Mouse (Mus musculus): ENCODE data around the gene Chl1. TPM values are rescaled to one million over a fixed set of nuclear protein-coding genes. Genes with fewer than 3 reads are reported as not detected.

The Chl1 gene
- polyA plus RNA-seq, 1 experiment from 2014 or later = 0.14 TPM

- 40% methylated on average over 3 of the region's 3 CpGs for WGBS
Measured at GRCm38 (mm10) chr6:103507751-103508575, 2.4 kb upstream of the Chl1 start.

DNA sequence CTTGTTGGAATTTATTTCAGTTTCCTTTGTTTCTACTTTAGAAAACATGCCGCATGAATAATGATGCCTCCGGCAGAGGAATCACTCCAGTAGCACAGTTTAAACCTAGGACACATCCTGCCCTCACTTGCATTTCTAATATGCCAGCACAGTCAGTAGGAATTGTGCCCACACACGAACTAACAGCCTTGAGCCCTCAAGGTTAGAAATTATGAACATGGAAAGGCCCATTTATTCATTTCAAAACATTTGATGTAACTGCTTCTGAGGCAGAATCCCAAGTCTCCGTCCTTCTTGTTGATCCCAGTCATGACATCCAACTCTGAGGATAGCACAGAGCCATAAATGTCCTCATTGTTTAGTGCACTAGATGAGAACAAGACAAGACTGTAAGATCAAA is 790 bp upstream of the Chl1 start:
- Histone ChIP-seq H3K27me3 (ENCODE audit: insufficient read depth, low read length) (peaks cover 38% of the 10 kb centered on the region), H3K4me1 (ENCODE audit: insufficient read depth) (no peaks in the 10 kb centered on the region), H3K4me3 (ENCODE audit: low read depth, low read length) (no peak overlapping the region), H3K36me3 (ENCODE audit: insufficient read depth) (no peaks in the 10 kb centered on the region), H3K27ac (ENCODE audit: low read depth) (no peak overlapping the region), H3K4me2 (no peak overlapping the region), H3K9me3 (ENCODE audit: low read depth, low read length) (no peaks in the 10 kb centered on the region), H3K9ac (no peak overlapping the region)
- WGBS = 66% methylated on average over 4 of the region's 4 CpGs
- DNase-seq = no peak
- no peak for ATAC-seq (ENCODE audit: insufficient read depth)
- TF ChIP-seq CTCF (IDR thresholded peaks at IDR 0.05; ENCODE audit: low read depth) = no peak

More at GRCm38 (mm10) chr6:103507751-103508575, 2.4 kb upstream of the Chl1 start:
- peaks cover 35% of the 10 kb centered on the region for H3K27me3 ChIP-seq (ENCODE audit: insufficient read depth, low read length)
- H3K36me3 ChIP-seq (ENCODE audit: insufficient read depth) = no peaks in the 10 kb centered on the region
- H3K27ac ChIP-seq (ENCODE audit: low read depth) = no peak overlapping the region
- ATAC-seq (ENCODE audit: insufficient read depth) (no peak), DNase-seq (peak; percentile 9)
- no peak overlapping the region for H3K9ac ChIP-seq
- no peak overlapping the region for H3K4me3 ChIP-seq (ENCODE audit: low read depth, low read length)
- H3K4me1 ChIP-seq (ENCODE audit: insufficient read depth) = no peaks in the 10 kb centered on the region
- H3K4me2 ChIP-seq = no peak overlapping the region
- TF ChIP-seq CTCF (IDR thresholded peaks at IDR 0.05; ENCODE audit: low read depth) = no peak
- no peaks in the 10 kb centered on the region for H3K9me3 ChIP-seq (ENCODE audit: low read depth, low read length)

- H3K27me3 ChIP-seq (ENCODE audit: insufficient read depth, low read length) = peaks cover 38% of the 10 kb centered on the region
- no peak for ATAC-seq (ENCODE audit: insufficient read depth)
Measured at GRCm38 (mm10) chr6:103511290-103511971, 1.0 kb downstream of the Chl1 start.

GRCm38 (mm10) chr6:103511972-103512565 is 1.7 kb downstream of the Chl1 start:
- peak; percentile 73 for ATAC-seq (ENCODE audit: insufficient read depth)
- Histone ChIP-seq H3K4me3 (ENCODE audit: low read depth, low read length) (peak overlapping the region; percentile 17), H3K4me1 (ENCODE audit: insufficient read depth) (no peaks in the 10 kb centered on the region), H3K36me3 (ENCODE audit: insufficient read depth) (no peaks in the 10 kb centered on the region), H3K9me3 (ENCODE audit: low read depth, low read length) (no peaks in the 10 kb centered on the region), H3K9ac (no peak overlapping the region), H3K4me2 (peak overlapping the region; percentile 59), H3K27me3 (ENCODE audit: insufficient read depth, low read length) (peaks cover 38% of the 10 kb centered on the region), H3K27ac (ENCODE audit: low read depth) (no peak overlapping the region)
- no peak for TF ChIP-seq CTCF (IDR thresholded peaks at IDR 0.05; ENCODE audit: low read depth)
- peak; percentile 36 for DNase-seq
- WGBS = under 1% methylated on average over 29 of the region's 29 CpGs

More at GRCm38 (mm10) chr6:103511290-103511971, 1.0 kb downstream of the Chl1 start:
- Histone ChIP-seq H3K36me3 (ENCODE audit: insufficient read depth) (no peaks in the 10 kb centered on the region), H3K27ac (ENCODE audit: low read depth) (no peak overlapping the region), H3K4me1 (ENCODE audit: insufficient read depth) (no peaks in the 10 kb centered on the region), H3K9ac (no peak overlapping the region), H3K4me3 (ENCODE audit: low read depth, low read length) (peak overlapping the region; percentile 17), H3K9me3 (ENCODE audit: low read depth, low read length) (no peaks in the 10 kb centered on the region), H3K4me2 (peak overlapping the region; percentile 59)
- TF ChIP-seq CTCF (IDR thresholded peaks at IDR 0.05; ENCODE audit: low read depth) = no peak
- DNase-seq = no peak
- 6% methylated on average over 18 of the region's 18 CpGs for WGBS

DNA sequence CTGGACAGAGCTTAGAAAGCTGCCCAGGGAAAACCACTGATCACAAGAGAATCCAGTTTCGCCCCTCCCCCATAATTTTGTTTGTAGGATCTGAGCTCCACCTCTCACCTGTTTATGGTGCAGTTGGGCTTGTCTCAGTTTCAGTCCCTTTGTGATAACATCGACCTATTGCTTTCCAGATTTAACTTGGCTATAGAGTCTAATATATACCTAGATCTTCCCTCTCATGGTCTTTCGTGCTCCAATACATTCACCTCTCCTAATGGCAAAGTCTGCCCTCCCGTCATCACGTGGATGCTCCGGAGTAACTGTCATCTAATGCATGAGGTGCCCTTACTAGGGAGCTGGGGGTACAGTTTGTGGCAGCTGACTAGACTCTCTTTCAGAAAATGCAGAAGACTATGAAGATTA is 2.5 kb downstream of the Chl1 start:
- no peak for TF ChIP-seq CTCF (IDR thresholded peaks at IDR 0.05; ENCODE audit: low read depth)
- H3K27ac ChIP-seq (ENCODE audit: low read depth) = no peak overlapping the region
- no peaks in the 10 kb centered on the region for H3K36me3 ChIP-seq (ENCODE audit: insufficient read depth)
- H3K4me1 ChIP-seq (ENCODE audit: insufficient read depth) = no peaks in the 10 kb centered on the region
- H3K9ac ChIP-seq = no peak overlapping the region
- no peak overlapping the region for H3K4me3 ChIP-seq (ENCODE audit: low read depth, low read length)
- ATAC-seq (ENCODE audit: insufficient read depth) = no peak
- no peaks in the 10 kb centered on the region for H3K9me3 ChIP-seq (ENCODE audit: low read depth, low read length)
- DNase-seq = peak; percentile 31
- WGBS = 46% methylated on average over 6 of the region's 6 CpGs
- H3K4me2 ChIP-seq = no peak overlapping the region
- peaks cover 38% of the 10 kb centered on the region for H3K27me3 ChIP-seq (ENCODE audit: insufficient read depth, low read length)

DNA sequence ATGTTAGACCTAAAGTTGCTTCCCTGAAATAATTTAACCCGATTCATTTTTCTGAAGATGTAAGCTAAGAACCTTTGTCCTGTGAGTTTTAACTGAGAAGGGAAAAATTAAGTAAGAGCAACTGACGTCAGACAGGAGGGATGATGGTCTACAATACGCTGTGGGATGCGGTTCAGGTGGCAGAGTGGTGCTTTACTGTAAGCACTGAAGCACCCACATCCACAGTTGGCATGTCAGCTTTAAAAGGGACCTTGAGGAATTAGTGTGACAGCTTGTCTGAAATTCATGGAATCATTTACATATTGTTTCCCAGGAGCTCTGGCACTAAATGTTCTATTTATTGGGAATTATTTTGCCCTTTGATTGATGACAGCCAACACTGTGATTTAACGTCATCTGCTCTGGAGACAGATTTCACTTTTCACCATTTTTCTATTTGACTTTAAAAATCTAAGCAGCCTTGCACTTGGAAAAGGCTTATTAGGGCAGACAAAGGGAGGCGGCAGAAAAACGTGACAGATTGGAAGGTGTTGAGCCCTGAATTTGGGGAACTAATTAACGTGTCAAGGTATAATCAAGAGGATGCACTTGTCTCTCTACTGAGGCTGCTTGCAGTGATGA is 3.3 kb downstream of the Chl1 start:
- H3K36me3 ChIP-seq (ENCODE audit: insufficient read depth) = no peaks in the 10 kb centered on the region
- no peak overlapping the region for H3K4me2 ChIP-seq
- WGBS = 60% methylated on average over 8 of the region's 8 CpGs
- H3K27ac ChIP-seq (ENCODE audit: low read depth) = no peak overlapping the region
- H3K4me3 ChIP-seq (ENCODE audit: low read depth, low read length) = no peak overlapping the region
- TF ChIP-seq CTCF (IDR thresholded peaks at IDR 0.05; ENCODE audit: low read depth) = no peak
- peaks cover 38% of the 10 kb centered on the region for H3K27me3 ChIP-seq (ENCODE audit: insufficient read depth, low read length)
- no peaks in the 10 kb centered on the region for H3K9me3 ChIP-seq (ENCODE audit: low read depth, low read length)
- no peak for DNase-seq
- ATAC-seq (ENCODE audit: insufficient read depth) = no peak
- no peaks in the 10 kb centered on the region for H3K4me1 ChIP-seq (ENCODE audit: insufficient read depth)
- H3K9ac ChIP-seq = no peak overlapping the region

Measured in lung, embryonic 14.5 days (tissue).